Mouse (Mus musculus) cortical plate, adult 2 months (tissue): ENCODE results near the gene Pid1.

ENCODE experiments used
- CTCF ChIP-seq: fragments of 200-500 bp; IDR thresholded peaks from 2 replicates; pipeline ENCODE4 v1.5.1; 2011; ENCODE audit warnings: mild to moderate bottlenecking, control low read depth, low read length; ENCODE audit not compliant: insufficient read depth; ENCODE audit errors: extremely low read depth
- POLR2A ChIP-seq: fragments of 200-500 bp; IDR thresholded peaks from 2 replicates; pipeline ENCODE4 v1.6.1; 2011; ENCODE audit warnings: mild to moderate bottlenecking, low read length, control low read depth; ENCODE audit not compliant: insufficient read depth; ENCODE audit errors: extremely low read depth

DNA sequence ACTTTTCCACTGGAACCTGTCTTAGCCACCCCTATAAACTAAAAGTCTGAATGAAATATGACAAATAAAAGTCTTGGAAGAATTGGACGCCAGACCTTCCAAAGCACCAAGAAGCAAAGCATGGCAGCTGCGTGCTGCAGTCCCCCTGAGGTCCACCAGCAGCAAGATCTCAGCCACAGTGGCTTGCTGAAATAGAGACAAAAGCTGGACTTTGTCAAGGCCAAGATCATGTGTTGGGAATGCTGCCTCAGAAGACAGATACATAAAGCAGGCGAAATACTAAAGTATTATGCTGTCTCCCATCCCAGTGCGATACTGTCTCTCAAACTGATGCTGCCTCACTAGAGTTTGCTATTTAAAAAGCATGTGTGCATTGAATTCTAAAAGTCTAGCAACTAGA lies 35.1 kb upstream of the Pid1 start:
- no peak for TF ChIP-seq POLR2A
- TF ChIP-seq CTCF, result no peak
